Mouse (Mus musculus): ENCODE measurements at regions not wholly inside any gene's neighbourhood (a gene's known extent, or its start where the extent isn't known, plus 50 kb on each side); places are given as distances from the start of the nearest gene placed in this dataset.

GRCm38 (mm10) chr3:133751565-133751964, 206.6 kb upstream of the Tet2 start:
- no peak for DNase-seq

- no peak for DNase-seq
Observed at GRCm38 (mm10) chr3:133753041-133753440, 208.1 kb upstream of the Tet2 start.

GRCm38 (mm10) chr3:133754006-133754910, 209.3 kb upstream of the Tet2 start:
- DNase-seq: no peak

- peak; percentile 19 for DNase-seq
Observed at GRCm38 (mm10) chr3:133754911-133755259, 209.9 kb upstream of the Tet2 start.

GRCm38 (mm10) chr3:133757756-133758420, 212.9 kb upstream of the Tet2 start:
- no peak for DNase-seq

- DNase-seq: no peak
Observed at GRCm38 (mm10) chr3:133758421-133758820, 213.5 kb upstream of the Tet2 start.

GRCm38 (mm10) chr3:133759611-133760010, 214.7 kb upstream of the Tet2 start:
- DNase-seq: no peak

- DNase-seq: no peak
Observed at GRCm38 (mm10) chr3:133760221-133760620, 215.3 kb upstream of the Tet2 start.

- no peak for DNase-seq
Observed at GRCm38 (mm10) chr3:133763721-133764120, 218.8 kb upstream of the Tet2 start.

GRCm38 (mm10) chr3:133773490-133773889, 228.6 kb upstream of the Tet2 start:
- DNase-seq: no peak

GRCm38 (mm10) chr3:133774229-133774628, 229.3 kb upstream of the Tet2 start:
- no peak for DNase-seq

GRCm38 (mm10) chr3:133776013-133776412, 231.1 kb upstream of the Tet2 start:
- no peak for DNase-seq

GRCm38 (mm10) chr3:133779161-133779789, 234.3 kb upstream of the Tet2 start:
- no peak for DNase-seq

- no peak for DNase-seq
Observed at GRCm38 (mm10) chr3:133783060-133783459, 238.1 kb upstream of the Tet2 start.

GRCm38 (mm10) chr3:133791361-133791760, 246.4 kb upstream of the Tet2 start:
- no peak for DNase-seq

- DNase-seq: no peak
Observed at GRCm38 (mm10) chr3:133809007-133809552, 264.1 kb upstream of the Tet2 start.

- no peak for DNase-seq
Observed at GRCm38 (mm10) chr3:133818966-133819700, 274.2 kb upstream of the Tet2 start.

GRCm38 (mm10) chr3:133833739-133834391, 288.9 kb upstream of the Tet2 start:
- DNase-seq: no peak

- DNase-seq: no peak
Observed at GRCm38 (mm10) chr3:133834459-133834858, 289.5 kb upstream of the Tet2 start.

- no peak for DNase-seq
Observed at GRCm38 (mm10) chr3:133846301-133846700, 301.4 kb upstream of the Tet2 start.

- DNase-seq: no peak
Observed at GRCm38 (mm10) chr3:133874383-133874782, 329.4 kb upstream of the Tet2 start.

- DNase-seq: peak; percentile 61
Observed at GRCm38 (mm10) chr3:133876439-133877072, 331.6 kb upstream of the Tet2 start.
